Mouse (Mus musculus) megakaryocyte, adult 5-6 weeks (primary cell): ENCODE data around the gene 2310022B05Rik. TPM values are rescaled to one million over a fixed set of nuclear protein-coding genes. Genes with fewer than 3 reads are reported as not detected.

Experiments
- ATAC-seq: 2 replicates; pipeline ENCODE4 v1.8.0; 2016; ENCODE audit warnings: mild to moderate bottlenecking, inconsistent platforms; ENCODE audit not compliant: poor library complexity, severe bottlenecking
- total RNA-seq, 2 experiments: library from RNA; stranded (forward) in 1 of 2; stranded (reverse) in 1 of 2; fragments of 153-499, 151-499 nt in 1 of 2; fragments of 221-1000, 200-1000 nt in 1 of 2; gene quantifications; 2 replicates each; pipeline versions ENCODE4 v1.2.3 to v1.2.4; 2015 to 2017

Gene 2310022B05Rik
- total RNA-seq, 2 experiments from 2014 or later = 1.6 to 6.2 TPM

GRCm38 (mm10) chr8:124614325-124614724, 48.8 kb downstream of the 2310022B05Rik start:
- no peak for ATAC-seq

DNA sequence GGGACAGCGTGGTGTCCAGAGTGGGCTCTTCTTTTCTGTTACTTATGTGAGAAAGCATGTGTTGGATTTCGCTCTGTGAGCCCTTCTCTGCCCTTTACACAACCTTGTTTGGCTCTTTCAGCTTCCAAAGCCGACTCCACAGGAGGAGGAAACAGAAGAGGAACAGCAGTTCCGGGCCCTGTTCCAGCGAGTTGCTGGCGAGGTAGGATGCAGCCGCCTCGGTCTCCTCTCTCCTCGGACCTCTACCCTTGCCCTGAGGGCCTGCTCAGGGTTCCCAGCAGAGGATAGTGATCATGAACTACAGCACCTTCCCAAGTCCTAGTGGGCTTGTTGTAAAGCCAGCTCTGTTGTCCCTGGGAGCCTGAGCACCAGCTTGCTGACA, 54.2 kb downstream of the 2310022B05Rik start:
- ATAC-seq = no peak

DNA sequence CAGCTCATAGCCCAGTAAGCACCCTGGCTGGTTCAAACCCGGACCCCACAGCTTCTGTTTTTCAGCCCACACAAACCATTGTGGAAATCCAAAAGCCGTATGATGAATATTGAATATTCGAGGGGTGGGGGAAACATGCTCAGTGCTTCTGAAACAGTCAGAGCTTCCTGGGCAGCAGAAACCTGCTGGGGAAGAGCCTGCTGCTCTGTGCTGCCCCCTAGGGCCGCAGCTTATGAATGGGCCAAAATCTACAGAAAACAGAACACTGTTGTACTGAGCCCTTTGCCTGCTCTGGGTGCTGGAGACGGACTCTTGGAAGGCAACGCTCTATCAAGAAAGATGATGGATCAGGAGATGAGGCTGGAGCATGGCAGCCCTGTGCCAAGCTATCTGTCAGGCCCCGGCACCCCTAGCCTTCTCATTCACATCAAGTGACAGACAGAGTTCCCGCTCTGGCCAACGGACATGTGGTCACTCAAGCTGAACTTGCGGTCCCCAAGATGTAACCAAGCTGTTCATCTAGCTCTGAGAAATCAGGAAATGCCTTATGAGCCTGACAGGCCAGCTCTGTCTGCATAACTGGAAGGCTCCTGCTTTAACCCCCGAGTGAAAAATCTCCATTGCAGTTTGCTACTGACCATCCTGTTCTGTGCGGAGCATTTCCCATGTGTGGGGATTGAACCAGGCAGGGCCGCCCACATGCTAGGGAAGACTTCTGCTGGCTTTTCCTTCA, 54.8 kb downstream of the 2310022B05Rik start:
- peak; percentile 45; the same call in 1 of the 2 replicates for ATAC-seq

- no peak for ATAC-seq
These were observed 59.1 kb downstream of the 2310022B05Rik start for GRCm38 (mm10) chr8:124604066-124604465.

- no peak for ATAC-seq
These were observed 73.8 kb downstream of the 2310022B05Rik start for GRCm38 (mm10) chr8:124589393-124589792.

- ATAC-seq = no peak
These were observed 76.6 kb downstream of the 2310022B05Rik start for GRCm38 (mm10) chr8:124586556-124586955.

Other genes starting within 250 kb of the 2310022B05Rik start
- 0.09 TPM in 1 of 2 replicates, not detected in the other for gene Pgbd5, start 223.7 kb downstream of the 2310022B05Rik start, total RNA-seq (2015)
- gene Pgbd5, start 223.7 kb downstream of the 2310022B05Rik start, total RNA-seq (2017) = not detected in 2 replicates
- 11.0 and 14.4 TPM in 2 replicates for gene Cog2, start 142.6 kb downstream of the 2310022B05Rik start, total RNA-seq (2015)
- gene Cog2, start 142.6 kb downstream of the 2310022B05Rik start, total RNA-seq (2017) = 16.7 and 21.7 TPM in 2 replicates
- gene Agt, start 93.7 kb downstream of the 2310022B05Rik start, total RNA-seq (2015) = 0.27 TPM in 1 of 2 replicates, not detected in the other
- 0.11 and 0.94 TPM in 2 replicates for gene Agt, start 93.7 kb downstream of the 2310022B05Rik start, total RNA-seq (2017)
- not detected in 2 replicates for gene Capn9, start 87.3 kb downstream of the 2310022B05Rik start, total RNA-seq (2015)
- not detected in 2 replicates for gene Capn9, start 87.3 kb downstream of the 2310022B05Rik start, total RNA-seq (2017)
- gene Ttc13, start 58.6 kb upstream of the 2310022B05Rik start, total RNA-seq (2015) = 34.0 and 47.9 TPM in 2 replicates
- gene Ttc13, start 58.6 kb upstream of the 2310022B05Rik start, total RNA-seq (2017) = 32.7 and 36.7 TPM in 2 replicates
- gene Arv1, start 58.8 kb upstream of the 2310022B05Rik start, total RNA-seq (2015) = 4.6 and 5.3 TPM in 2 replicates
- 0.92 and 1.5 TPM in 2 replicates for gene Arv1, start 58.8 kb upstream of the 2310022B05Rik start, total RNA-seq (2017)
- 0.98 and 1.3 TPM in 2 replicates for gene Fam89a, start 88.5 kb upstream of the 2310022B05Rik start, total RNA-seq (2015)
- 0.33 TPM in 1 of 2 replicates, not detected in the other for gene Fam89a, start 88.5 kb upstream of the 2310022B05Rik start, total RNA-seq (2017)
- gene Trim67, start 129.7 kb upstream of the 2310022B05Rik start, total RNA-seq (2015) = not detected in 2 replicates
- gene Trim67, start 129.7 kb upstream of the 2310022B05Rik start, total RNA-seq (2017) = 0.04 TPM in 1 of 2 replicates, not detected in the other
- gene Gnpat, start 199.7 kb upstream of the 2310022B05Rik start, total RNA-seq (2015) = 44.3 and 54.3 TPM in 2 replicates
- 43.9 and 50.3 TPM in 2 replicates for gene Gnpat, start 199.7 kb upstream of the 2310022B05Rik start, total RNA-seq (2017)
- gene 2810004N23Rik, start 199.8 kb upstream of the 2310022B05Rik start, total RNA-seq (2015) = 11.6 and 13.2 TPM in 2 replicates
- 23.9 and 24.4 TPM in 2 replicates for gene 2810004N23Rik, start 199.8 kb upstream of the 2310022B05Rik start, total RNA-seq (2017)
- 6.5 and 8.9 TPM in 2 replicates for gene Exoc8, start 234.3 kb upstream of the 2310022B05Rik start, total RNA-seq (2015)
- 14.5 and 16.1 TPM in 2 replicates for gene Exoc8, start 234.3 kb upstream of the 2310022B05Rik start, total RNA-seq (2017)
- gene Sprtn, start 234.5 kb upstream of the 2310022B05Rik start, total RNA-seq (2015) = 11.0 and 11.1 TPM in 2 replicates
- gene Sprtn, start 234.5 kb upstream of the 2310022B05Rik start, total RNA-seq (2017) = 18.9 and 20.7 TPM in 2 replicates